Mouse (Mus musculus) gastrocnemius, postnatal 4 days (tissue): Measurements from ENCODE around the gene Sec24a. TPM values are rescaled to one million over a fixed set of nuclear protein-coding genes. Genes with fewer than 3 reads are reported as not detected.
"Not testable (repeated sequence)": the region's sequence is repeated elsewhere in the genome, so short reads cannot be mapped to it uniquely, and the experiment has no call there.

Source experiments
- DNase-seq, 2 experiments: peaks; one replicate each; pipeline ENCODE4 v3.0.0; 2021 to 2022; ENCODE audit warnings: low spot score in 2 of 2, mixed read lengths in 2 of 2
- long read RNA-seq, 2 experiments: library from polyadenylated mRNA; stranded (forward); transcript quantifications; one replicate each; pipeline ENCODE4 v2.0.0; 2021
- total RNA-seq, 2 experiments: library from RNA; stranded (reverse); gene quantifications; 2 replicates each; pipeline ENCODE4 v1.2.3; 2021

The Sec24a gene
- 10 to 100 TPM; 23.4 to 28.3 TPM for total RNA-seq
- long read RNA-seq, experiment 1, full-length matches to known transcripts = 3 of 4 reads
- long read RNA-seq, experiment 1, partial matches to known transcripts = 1 of 4 reads
- long read RNA-seq, experiment 1, other reads (novel, unspliced or antisense) = 0 of 4 reads
- long read RNA-seq, experiment 2, full-length matches to known transcripts = 3 of 5 reads
- long read RNA-seq, experiment 2, partial matches to known transcripts = 0 of 5 reads
- long read RNA-seq, experiment 2, other reads (novel, unspliced or antisense) = 2 of 5 reads

DNA sequence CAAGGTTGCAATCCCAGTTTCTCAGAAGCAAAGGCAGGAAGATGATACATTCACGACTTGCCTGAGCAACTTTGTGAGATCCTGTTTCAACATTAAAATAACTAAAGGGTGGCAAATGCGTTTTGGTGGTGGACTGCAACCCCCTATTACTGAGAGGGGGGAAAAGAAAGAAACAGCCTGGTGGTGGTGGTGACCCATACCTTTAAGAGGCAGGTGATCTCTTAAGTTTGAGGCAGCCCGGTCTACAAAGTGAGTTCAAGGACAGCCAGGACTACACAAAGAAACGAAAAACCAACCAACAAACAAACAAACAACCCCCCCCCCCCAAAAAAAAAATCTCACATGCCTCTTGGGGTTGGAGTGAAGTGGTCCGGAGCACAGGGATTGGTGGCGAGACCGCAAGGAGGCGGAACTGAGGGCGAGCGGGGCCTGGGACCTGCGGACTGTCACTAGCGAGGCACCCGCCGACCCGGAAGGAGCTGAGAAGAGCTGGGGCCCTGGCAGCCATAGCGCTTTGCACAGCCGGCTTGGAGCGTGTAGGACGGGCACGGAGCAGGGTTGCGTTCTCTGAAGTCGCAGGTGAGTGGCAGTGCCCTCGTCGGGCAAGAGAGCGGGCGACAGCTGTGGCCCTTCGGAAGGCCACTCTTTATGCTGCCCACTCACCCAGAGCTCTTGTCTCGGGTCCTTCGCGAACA, at the start of gene Sec24a, which contains the start of gene Sar1b:
TSS of gene Sec24a (minus strand) at position 422 of the 695 bp plus-strand sequence.
TSS of gene Sar1b (plus strand) at position 475 of the 695 bp plus-strand sequence.
- peak; percentile 80 to 85 for DNase-seq

DNA sequence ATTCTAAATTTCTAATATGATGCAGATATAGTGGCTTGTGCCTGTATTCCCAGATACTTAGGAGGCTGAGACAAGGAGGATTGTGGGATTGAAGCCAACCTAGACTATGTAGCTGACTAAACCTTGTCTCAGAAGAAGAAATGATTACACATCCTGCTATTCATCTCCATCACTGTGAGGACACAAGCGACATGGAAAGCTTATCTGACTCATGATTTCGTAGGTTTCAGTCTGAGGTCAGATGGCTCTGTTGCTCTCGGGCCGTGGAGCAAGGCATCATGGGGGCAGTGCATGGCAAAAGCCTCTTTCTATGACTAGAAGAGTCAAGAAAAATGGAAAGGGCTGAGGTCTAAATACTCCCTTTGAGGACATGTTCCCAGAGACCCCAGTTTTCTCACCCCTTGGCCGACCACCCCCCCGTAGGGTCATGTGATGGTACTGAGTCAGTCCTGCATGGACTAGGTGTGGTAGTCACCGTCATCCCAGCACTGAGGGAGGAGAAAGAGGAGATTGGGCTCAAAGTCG, 48.6 kb upstream of the Sec24a start:
- no peak for DNase-seq

DNA sequence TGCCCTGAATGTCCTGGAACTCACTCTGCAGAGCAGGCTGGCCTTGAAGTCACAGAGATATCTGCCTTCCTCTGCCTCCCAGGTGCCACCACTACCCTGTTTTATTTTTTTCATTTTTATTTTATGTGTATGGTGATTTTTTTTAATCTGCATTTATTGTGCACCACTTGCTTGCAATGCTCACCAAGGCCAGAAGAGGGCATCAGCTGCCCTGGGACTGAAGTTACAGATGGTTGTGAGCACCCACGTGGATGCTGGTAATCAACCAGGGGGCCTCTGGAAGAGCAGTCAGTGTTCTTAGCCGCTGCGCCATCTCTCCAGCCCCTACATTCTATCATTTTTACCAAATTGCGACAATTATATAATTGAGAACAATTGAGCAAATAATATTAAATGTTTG, 47.8 kb upstream of the Sec24a start:
- DNase-seq = no peak

DNA sequence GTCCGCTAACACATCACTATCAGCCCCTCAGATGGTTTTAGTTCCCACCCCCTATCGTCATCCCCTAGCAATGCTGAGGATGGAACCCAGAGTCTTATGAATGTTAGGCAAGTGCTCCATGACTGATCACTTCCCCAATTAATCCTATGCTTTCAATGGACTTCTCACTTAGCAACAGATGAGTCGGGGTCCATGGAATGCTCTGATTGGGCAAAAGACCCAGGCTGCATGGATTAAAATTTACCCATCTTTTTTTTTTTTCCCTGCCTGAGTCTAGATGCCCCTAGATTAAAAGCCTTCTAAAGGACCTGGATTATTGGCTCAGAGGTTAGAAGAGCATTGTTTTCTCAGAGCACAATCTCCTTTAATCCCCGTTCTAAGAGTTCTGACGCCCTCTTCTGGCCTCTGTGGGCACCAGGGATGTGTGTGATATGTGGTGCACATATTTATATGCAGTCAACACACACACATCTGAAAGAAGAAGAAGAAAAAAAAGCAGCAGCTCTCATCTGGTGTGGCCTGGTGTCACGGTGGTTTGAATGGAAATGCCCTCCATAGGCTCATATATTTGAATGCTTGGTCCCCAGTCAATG, 46.3 kb upstream of the Sec24a start:
- no peak for DNase-seq

DNA sequence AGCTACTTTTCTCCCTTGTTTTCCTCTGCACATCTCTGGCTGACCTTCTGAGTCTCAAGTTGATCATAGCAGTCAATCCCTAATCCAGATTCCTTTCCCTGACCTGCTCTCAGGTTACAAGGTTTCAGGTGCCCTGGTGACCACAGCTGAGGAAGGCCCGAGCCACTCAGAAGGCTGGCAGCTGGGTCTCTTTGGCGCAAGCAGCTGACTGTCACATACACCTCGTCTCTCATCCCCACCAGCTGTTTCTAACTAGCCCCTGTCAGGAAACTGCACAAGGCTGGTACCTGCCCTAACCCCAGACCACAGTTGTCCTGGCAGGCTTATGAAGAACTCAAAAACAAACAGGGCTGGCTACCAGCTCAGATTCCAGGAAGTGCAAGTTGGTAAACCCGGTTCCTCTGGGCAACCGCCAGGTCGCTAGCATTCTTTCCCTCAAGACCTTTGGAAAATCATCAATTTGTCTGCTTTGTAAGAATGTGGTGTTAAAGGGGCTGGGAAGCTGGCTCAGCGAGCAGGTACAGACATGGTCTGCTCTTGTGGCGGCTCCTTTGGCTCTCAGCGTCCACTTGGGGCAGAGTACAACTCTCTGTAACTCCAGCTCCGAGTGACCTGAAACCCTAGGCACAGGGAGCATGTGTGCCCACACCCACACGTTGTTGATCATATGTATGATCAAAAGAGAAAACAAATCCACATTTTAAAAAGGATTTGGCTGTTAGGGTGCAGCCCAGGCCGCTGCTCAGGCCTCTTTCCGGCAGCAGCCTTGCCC, 43.9 kb upstream of the Sec24a start:
- no peak for DNase-seq

DNA sequence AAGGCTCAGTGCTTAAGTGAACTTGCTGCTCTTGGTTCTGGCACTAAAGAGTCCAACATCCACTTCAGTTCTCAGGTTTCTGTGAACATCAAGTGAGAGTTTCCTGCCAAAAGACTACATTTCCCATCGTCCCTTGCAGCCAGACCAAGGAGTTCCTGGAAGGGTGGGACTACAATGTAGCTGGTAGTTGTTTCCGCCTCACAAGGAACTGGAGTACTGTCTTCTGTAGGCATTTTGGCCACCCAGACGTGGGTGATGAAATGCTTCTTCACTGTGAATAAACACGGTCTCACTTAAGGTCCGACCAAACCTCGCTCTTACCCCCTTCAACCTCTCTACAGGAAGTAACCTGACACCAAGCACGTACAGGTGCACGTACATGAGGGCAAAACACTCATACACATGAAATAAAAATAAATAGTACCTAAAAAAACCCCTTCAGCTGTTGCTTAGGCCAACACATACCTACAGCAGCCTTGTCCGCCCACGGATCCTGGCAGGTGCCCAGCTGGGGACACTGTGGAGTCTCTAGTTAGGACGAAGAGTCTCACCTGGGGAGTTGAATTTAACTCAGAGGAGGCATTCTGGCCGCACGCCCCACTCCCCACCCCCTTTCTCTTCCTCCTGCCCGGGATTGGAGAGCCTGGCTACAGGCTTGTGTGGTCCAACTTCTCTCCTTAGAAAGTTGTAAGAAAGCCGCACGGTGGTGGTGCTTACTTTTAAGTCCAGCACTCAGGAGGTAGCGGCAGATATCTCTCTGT, 42.0 kb upstream of the Sec24a start:
- DNase-seq = peak in 1 of 2 experiments; percentile 58

DNA sequence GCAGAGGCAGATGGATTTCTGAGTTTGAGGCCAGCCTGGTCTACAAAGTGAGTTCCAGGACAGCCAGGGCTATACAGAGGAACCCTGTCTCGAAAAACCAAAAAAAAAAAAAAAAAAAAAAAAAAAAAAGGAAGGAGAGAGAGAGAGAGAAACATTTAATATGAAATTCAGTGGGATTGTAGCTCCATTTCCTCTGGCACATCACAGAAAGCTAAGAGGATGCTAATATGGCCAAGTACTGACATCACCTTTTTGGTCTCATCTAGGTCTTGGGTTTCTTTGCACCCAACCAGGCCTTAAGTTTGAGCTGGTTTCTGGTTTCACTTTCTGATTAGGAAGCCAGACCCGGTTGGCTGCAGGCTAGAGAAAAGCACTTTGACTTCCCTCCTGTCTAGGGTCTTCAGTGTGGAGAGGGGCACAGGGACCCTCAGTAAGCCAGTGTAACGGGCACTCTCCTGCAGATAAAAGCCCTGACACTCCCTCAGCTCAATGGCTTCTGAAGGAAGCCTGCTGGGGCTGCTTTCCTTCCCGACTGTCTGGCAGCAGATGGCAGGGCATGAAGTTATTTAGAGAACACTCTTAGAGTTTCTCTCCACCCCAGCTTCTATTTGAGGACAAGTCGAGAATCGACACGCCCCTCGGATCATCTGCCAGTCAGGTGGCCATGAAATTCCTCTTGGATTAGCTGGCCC, 37.3 kb upstream of the Sec24a start:
- DNase-seq = no peak

DNA sequence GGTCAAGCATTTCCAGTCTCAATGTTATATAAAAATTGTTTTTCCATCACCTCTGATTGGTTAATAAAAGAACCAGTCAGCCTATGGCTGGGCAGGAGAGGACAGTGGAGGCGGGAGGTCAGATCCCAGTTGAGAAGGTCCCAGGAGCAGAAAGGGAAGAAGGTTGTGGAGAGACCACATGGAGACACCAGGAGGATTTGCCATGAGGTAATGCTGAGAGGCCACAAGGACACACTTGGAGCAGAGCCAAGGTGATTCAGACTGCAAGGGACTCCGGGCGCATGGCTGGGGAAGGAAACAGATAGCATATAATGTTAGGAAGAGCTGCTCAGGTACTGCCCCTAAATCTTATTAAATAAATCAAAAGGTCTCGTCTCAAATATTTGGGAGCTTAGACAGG, 32.8 kb upstream of the Sec24a start:
- DNase-seq = no peak

DNA sequence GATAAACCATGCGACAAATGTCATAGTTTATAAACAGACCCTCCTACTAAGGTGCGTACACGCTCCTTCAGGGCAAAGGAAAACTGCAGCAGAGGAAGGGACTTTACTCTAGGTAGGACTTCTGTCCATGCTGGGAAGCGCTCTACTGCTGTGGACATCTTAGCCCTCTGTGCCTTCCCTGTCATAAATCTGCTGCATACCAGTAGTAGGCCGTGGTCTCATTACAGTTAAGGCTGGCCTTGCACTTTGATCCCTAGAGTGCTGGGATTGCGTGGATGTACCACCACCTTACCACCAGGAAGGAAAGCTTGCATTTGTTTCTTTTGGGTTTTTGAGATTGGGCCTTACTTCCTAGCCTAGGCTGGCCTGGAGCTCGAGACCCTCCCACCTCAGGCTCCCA, 27.2 kb upstream of the Sec24a start:
- no peak for DNase-seq

DNA sequence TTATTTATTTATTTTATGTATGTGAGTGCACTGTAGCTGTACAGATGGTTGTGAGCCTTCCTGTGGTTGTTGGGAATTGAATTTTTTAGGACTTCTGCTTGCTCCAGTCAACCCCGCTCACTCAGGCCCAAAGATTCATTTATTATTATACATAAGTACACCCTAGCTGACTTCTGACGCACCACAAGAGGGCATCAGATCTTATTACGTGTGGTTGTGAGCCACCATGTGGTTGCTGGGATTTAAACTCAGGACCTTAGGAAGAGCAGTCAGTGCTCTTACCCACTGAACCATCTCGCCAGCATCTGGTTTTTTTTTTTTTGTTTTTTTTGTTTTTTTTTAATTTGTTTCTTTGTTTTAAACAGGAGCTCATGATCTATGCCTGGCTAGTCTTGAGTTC, 26.3 kb upstream of the Sec24a start:
- DNase-seq = not testable (repeated sequence)

DNA sequence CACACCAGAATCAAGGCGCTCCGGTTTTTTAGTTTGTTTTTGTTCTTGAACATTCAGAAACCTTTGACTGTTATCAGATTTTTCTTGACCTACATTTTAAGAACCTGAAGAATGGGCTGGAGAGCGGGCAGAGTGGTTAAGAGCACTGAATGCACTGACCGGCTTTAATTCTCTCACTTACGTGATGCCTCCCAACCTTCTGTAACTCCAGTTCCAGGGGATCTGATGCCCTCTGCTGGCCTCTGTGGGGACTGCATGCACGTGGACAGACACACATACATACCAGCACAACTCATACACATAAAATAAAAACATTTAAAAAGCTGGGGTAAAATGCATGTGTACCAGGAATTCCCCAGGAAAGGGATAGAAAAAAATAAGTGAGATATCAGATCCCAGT, 22.5 kb upstream of the Sec24a start:
- DNase-seq = peak in 1 of 2 experiments; percentile 29

DNA sequence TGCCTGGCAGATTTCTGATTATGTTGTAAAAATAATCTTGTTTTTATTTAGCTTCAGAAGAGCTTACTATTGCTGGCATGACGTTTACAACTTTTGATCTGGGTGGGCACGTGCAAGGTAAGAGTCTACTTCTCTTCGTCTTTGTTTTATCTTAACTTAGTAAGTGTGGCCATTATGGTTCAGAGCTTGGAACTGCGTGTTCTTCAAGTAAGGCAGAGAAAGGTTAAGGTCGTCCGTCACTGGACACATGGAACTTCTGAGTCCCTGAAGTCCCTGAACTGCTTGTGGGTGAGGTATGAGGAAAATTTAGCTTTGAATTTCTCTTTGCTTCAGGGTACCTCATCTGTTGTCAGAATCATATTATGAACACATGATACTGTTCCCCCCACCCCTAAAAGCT, 19.3 kb upstream of the Sec24a start:
- no peak for DNase-seq

DNA sequence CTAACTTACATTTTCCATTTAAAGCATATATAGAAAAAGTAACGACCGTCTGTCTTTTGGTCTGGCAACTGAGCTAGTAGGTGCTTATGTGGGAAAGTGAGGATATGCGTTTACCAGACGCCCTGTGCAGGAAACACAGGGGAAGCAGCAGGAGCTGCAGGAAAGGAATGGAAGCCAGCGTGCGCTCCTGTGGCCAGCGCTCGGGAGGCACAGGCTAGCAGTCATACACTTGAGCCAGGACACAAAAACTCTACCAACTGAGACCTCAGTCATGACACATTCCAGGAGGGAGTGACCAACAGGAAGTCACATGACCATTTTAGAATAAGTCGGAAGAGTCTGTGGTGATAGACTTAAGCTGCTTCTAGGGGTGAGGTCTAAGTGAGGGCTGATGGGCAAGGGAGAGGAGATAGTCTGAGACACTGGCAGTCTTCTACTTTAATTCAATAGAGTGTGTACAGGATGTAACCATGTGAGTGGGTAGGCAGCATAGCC, 17.4 kb upstream of the Sec24a start:
- DNase-seq = no peak

DNA sequence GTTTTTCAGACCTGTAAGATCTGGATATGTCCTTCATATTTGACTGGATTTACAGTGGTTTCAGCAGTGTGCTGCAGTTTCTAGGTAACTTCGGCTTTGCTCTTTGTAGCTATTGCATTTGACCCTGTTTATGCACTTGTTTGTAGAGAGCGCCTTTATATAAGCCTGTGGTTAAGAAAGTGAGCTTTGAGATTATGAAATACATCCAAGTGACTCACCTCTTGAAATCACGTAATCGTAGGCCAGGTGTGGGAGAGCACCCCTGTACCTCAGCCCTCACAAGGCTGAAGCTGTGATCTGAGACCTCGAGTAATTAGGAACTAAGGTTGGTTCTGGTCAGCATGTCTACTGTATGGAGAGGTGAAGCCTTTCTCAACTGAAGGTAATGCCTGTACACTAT, 14.0 kb upstream of the Sec24a start:
- no peak for DNase-seq

DNA sequence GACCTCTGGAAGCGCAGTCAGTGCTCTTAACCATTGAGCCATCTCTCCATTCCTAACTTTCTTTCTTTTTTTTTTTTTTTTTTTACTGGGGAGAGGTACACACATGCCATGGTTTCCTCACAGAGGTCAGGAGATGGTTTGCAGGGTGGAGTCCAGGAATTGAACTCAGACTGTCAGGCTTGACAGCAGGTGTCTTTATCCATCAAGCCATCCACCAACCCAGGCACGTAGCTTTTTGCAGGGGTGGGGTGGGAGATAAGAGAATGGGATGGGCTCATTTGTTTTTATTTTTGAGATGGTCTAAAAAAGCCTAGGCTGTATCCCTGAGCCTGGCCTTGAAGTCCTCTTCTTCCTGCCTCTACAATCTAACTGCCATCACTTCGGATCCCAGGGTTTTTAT, 12.1 kb upstream of the Sec24a start:
- DNase-seq = no peak

DNA sequence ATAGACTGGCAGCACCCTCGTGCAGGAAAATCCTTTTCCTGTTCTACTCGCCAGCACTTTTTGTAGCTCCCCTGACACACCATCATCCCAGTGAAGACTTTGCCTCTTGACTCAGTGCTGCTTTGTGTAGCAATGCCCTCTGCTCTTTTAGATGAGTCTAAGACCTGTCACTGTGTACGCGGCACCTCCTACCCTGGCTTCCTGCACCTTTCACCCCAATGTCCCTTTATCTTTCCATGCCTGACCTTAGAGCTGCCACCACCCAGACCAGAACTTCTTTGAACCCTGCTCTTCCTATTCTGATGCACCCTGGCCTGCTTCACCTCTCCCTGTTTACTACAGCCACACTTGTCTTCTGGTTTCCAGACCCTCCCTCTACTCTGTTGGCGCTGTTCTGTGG, 4.9 kb upstream of the Sec24a start:
- DNase-seq = no peak

DNA sequence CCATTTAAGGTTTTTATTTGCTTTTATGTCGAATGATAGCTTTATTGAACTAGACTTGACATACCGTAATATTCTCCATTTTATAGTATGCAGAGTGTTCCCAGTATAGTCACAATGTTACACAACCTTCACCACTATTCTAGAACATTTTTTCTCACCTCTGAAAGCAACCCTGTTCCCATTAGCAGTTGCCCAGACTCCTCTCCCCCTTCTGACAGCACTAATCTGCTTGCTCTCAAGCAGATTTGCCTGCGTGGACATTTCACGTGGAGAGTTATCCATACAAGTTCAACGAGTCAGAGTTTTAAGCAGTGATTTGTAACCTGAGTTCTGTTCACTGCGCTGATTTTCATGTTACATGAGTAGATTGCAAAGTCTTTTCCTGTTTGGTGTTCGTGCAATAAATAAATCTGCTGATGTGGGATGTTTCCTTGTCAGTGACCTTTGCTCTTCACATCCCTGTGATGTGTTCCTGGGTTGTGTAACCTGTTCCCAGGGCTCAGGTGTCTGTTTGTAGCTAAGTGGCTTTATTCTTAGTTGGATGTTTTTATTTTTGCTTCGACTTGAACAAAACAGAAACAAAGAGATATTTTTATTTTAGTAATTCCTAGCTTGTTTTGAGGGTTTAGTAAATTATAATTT, 4.3 kb upstream of the Sec24a start:
- DNase-seq = no peak

DNA sequence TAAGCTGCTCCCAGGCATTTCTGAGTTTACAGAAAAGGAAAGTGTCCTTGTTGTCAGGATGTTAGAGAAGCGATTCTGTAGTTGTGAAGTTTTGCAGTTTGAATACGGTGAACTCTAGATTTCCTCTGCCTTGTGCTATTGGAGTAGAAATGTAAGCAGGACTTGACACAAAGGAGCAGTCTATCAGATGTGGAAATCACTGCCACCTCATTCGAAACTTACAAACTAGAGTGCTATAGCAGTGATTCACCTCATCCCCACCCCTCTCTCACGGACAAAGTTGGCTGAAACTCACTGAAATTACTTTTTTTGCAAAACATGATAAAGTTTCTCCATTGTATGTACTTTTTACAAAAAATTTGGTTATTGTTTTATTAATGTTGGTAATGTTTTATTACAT, 1.4 kb upstream of the Sec24a start:
- no peak for DNase-seq

DNA sequence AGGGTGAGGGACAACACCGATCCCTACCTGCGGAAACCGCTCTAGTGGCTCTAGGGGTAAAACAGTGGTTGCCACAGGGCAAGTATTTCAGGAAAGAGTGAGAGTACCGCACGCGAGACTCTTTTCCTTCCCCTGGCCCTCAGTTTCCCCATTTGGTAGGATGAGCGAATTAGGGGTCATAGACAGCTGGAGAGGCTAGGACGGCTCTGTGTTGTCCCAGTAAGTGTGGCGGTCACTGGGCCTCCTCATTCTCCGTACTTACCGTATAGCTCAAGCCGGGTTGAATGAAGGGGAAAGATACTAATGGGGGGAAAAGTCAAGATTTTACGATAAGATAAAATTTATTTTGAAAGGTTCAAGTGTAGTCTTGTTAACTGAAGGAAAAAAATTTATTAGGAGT, 521 bp upstream of the Sec24a start:
- DNase-seq = no peak
